Mouse (Mus musculus): ENCODE data around the gene Rps27a. TPM values are rescaled to one million over a fixed set of nuclear protein-coding genes. Genes with fewer than 3 reads are reported as not detected.

Gene Rps27a
- 100 to 1,000 TPM; 888 to 898 TPM for total RNA-seq (2023)

DNA sequence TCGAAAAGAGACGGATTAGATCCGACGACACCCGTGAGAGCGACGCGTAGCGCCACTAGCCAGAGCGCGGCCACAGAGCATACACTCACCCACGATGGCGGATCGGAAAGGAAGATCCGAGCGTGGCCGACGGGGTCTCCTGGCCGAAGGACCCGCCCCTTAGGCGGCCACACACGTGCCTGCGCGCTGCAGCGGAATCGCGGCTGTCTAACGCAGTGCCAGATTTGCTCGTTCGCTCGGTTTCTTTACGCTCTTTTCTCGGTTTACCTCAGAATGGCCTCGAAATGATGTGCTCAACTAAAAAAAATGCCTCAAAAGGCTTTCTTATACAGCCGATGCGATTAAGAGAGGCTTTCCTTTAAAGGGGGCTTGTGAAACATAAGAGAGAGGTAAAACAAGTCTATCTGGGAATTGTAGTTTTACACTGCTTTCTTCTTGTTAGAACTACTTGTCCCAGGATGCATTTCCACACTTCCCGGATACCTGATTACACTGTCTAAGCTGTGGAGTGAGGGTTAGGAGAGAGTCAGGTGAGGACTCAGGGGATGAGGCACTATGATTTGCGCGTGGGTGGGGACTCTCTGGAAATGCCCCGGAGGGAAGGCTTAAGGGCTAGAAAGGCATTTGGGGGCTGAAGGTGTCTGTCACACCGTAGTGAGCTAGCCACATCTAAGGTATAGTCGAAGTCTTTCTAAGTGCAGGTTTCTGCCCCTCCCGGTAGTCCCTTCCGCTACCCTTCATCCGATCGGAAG is at the start of gene Rps27a, which contains the start of gene Clhc1:
Rps27a (minus strand) TSS at position 358 of the 752 bp plus-strand sequence.
Clhc1 (plus strand) TSS at position 199 of the 752 bp plus-strand sequence.

GRCm38 (mm10) chr11:29525988-29526794 is 21.7 kb downstream of the Rps27a start, which contains the start of gene Mtif2:
Mtif2 (plus strand) TSS chr11:29526408.

GRCm38 (mm10) chr11:29514682-29515412 is 33.1 kb downstream of the Rps27a start, which contains the start of gene Prorsd1:
Prorsd1 (minus strand) TSS chr11:29515033.

Other genes starting within 250 kb of the Rps27a start
- gene Ccdc88a, start 174.5 kb downstream of the Rps27a start, total RNA-seq (2023) = 10 to 100 TPM; 25.5 to 39.0 TPM
- gene Prorsd1, start 33.1 kb downstream of the Rps27a start, total RNA-seq (2023) = 10 to 100 TPM; 16.3 to 21.3 TPM
- gene Mtif2, start 21.7 kb downstream of the Rps27a start, total RNA-seq (2023) = 10 to 100 TPM in 1 of 2 experiments, 1 to 10 TPM in 1; 9.3 to 14.7 TPM
- under 1 TPM in 1 of 2 experiments, not detected in 1; 0.31 TPM for gene Clhc1, start 159 bp downstream of the Rps27a start, total RNA-seq (2023)
- gene Rtn4, start 144.8 kb upstream of the Rps27a start, total RNA-seq (2023) = 100 to 1,000 TPM; 105 to 112 TPM